Comparison of ENCODE assay signal across 8 mouse cellular contexts in genomic region chr6:138422671-138423321, GRCm38 (mm10).
DNase-seq lines count a peak whose midpoint lies in the region; ATAC-seq and TF ChIP-seq lines count a peak whose summit lies in the region.

No protein-coding gene starts in this region.

- DNase-seq in adrenal gland, postnatal 10 days = peak; percentile 21
- DNase-seq in adrenal gland, adult 18-20 months (ENCODE audit: low spot score in 2 of 2) = no peak
- peak; percentile 45 to 71 for DNase-seq in frontal cortex, adult 2 months (ENCODE audit: extremely low spot score in 1 of 2, low spot score in 1 of 2)
- peak; percentile 72 for DNase-seq in layer of hippocampus, adult 9-11 months
- no peak for DNase-seq in spleen, postnatal 14 days (ENCODE audit: low spot score in 2 of 2)

- peaks cover 45% of the 10 kb centered on the region for H3K27me3 ChIP-seq in E14TG2a.4 (ENCODE audit: insufficient read depth, low read length)
- H3K27me3 ChIP-seq in midbrain, embryonic 13.5 days = no peaks in the 10 kb centered on the region

- H3K27ac ChIP-seq in midbrain, embryonic 13.5 days = peak overlapping the region; percentile 91

- H3K4me1 ChIP-seq in E14TG2a.4 (replicated peaks; ENCODE audit: low read depth, low read length) = peaks cover 52% of the 10 kb centered on the region
- H3K4me1 ChIP-seq in midbrain, embryonic 13.5 days (replicated peaks) = peaks cover 73% of the 10 kb centered on the region

- H3K9me3 ChIP-seq in E14TG2a.4 (ENCODE audit: low read length) = no peaks in the 10 kb centered on the region
- no peaks in the 10 kb centered on the region for H3K9me3 ChIP-seq in midbrain, embryonic 13.5 days

- H3K4me2 ChIP-seq in midbrain, embryonic 13.5 days (replicated peaks) = peak overlapping the region; percentile 74

- peak overlapping the region; percentile 78 for H3K9ac ChIP-seq in midbrain, embryonic 13.5 days (replicated peaks)

- ATAC-seq in midbrain, embryonic 13.5 days = peak; percentile 41
- no peak for ATAC-seq in CD4-positive, CD25-positive, alpha-beta regulatory T cell, adult 4 months

- no peaks in the 10 kb centered on the region for H3K36me3 ChIP-seq in E14TG2a.4 (ENCODE audit: insufficient read depth, low read length)
- H3K36me3 ChIP-seq in midbrain, embryonic 13.5 days = no peaks in the 10 kb centered on the region

- H3K4me3 ChIP-seq in E14TG2a.4 (replicated peaks; ENCODE audit: low read length) = peak overlapping the region; percentile 50
- H3K4me3 ChIP-seq in midbrain, embryonic 13.5 days (replicated peaks) = peak overlapping the region; percentile 60

- WGBS in midbrain, embryonic 13.5 days = under 1% methylated on average over 16 of the region's 16 CpGs

- no peak for TF ChIP-seq CTCF in E14TG2a.4 (conservative IDR thresholded peaks at IDR 0.05; ENCODE audit: low read length)

Comparison
In these comparisons a context has a peak if more than half of its experiments do, and no peak if none do; other contexts are left out.
1. DNase-seq: peak in adrenal gland, postnatal 10 days (single experiment), frontal cortex, adult 2 months (2 of 2) and layer of hippocampus, adult 9-11 months (single experiment); none in adrenal gland, adult 18-20 months (0 of 2) and spleen, postnatal 14 days (0 of 2).